Mouse (Mus musculus) myocyte (in vitro differentiated cells): ENCODE measurements around the gene N4bp2l1.

ENCODE experiments used
- MYOG ChIP-seq, 3 experiments: IDR thresholded peaks; one replicate each; pipeline ENCODE4 v1.6.1; 2011; ENCODE audit warnings: control low read depth in 2 of 3, low read depth in 2 of 3, mild to moderate bottlenecking in 2 of 3; ENCODE audit not compliant: insufficient read length in 2 of 3, control insufficient read depth in 1 of 3, insufficient read depth in 1 of 3
- POLR2A ChIP-seq: IDR thresholded peaks from one replicate; pipeline ENCODE4 v1.6.1; 2011; ENCODE audit warnings: low read depth, mild to moderate bottlenecking, control low read depth, moderate library complexity; ENCODE audit not compliant: insufficient read length

GRCm38 (mm10) chr5:150574885-150575284 lies 22.1 kb downstream of the N4bp2l1 start:
- TF ChIP-seq POLR2A (no peak), MYOG (IDR thresholded peaks at IDR 0.05; ENCODE audit: control insufficient read depth in 1 of 3, insufficient read depth in 1 of 3, insufficient read length in 2 of 3, low read depth in 2 of 3) (no peak)
